ENCODE assay signal across 24 mouse cellular contexts in genomic region chr11:111526010-111526742, GRCm38 (mm10).
A peak's percentile ranks its signal among the peaks of the same experiment; 100 is the strongest.
DNase-seq lines count a peak whose midpoint lies in the region; ATAC-seq and TF ChIP-seq lines count a peak whose summit lies in the region.
"Had no signal": no experiment of that assay in that cellular context is flagged by ENCODE, and none has a peak within 500 bp of the region (broad histone marks: within the 10 kb centered on the region; RNA-seq: fewer than 3 reads in every experiment).

No protein-coding gene starts in this region.

- no peak overlapping the region for H3K4me3 ChIP-seq in midbrain, embryonic 14.5 days (replicated peaks; ENCODE audit: low read depth, low read length)
- H3K4me3 ChIP-seq in midbrain, embryonic 15.5 days, result no peak overlapping the region
- no peak overlapping the region for H3K4me3 ChIP-seq in ES-E14 (ENCODE audit: insufficient read depth in 1 of 2, low read depth in 1 of 2, low read length in 2 of 2, poor library complexity in 1 of 2, severe bottlenecking in 1 of 2)
- no peak overlapping the region for H3K4me3 ChIP-seq in intestine, postnatal 0 days (ENCODE audit: low read depth, low read length)
- H3K4me3 ChIP-seq: forebrain, embryonic 10.5 days; forebrain, embryonic 13.5 days; gastrocnemius, adult 2 months; heart, adult 2 months; heart, embryonic 10.5 days; hindbrain, embryonic 13.5 days had no signal

- no peaks in the 10 kb centered on the region for H3K4me1 ChIP-seq in midbrain, embryonic 14.5 days (ENCODE audit: control insufficient read depth, insufficient read depth, low read length)
- 0 out of 2 replicates have a peak, but pooled peaks cover 2% of the 10 kb centered on the region for H3K4me1 ChIP-seq in midbrain, embryonic 15.5 days
- no peaks in the 10 kb centered on the region for H3K4me1 ChIP-seq in ES-E14 (ENCODE audit: control insufficient read depth in 2 of 2, insufficient read depth in 2 of 2, low read length in 2 of 2, poor library complexity in 1 of 2)
- no peaks in the 10 kb centered on the region for H3K4me1 ChIP-seq in intestine, postnatal 0 days (replicated peaks; ENCODE audit: control insufficient read depth, insufficient read depth, low read length)
- H3K4me1 ChIP-seq: forebrain, embryonic 13.5 days had no signal

- no peak for ATAC-seq in midbrain, embryonic 14.5 days (ENCODE audit: low FRiP score, low TSS enrichment)
- no peak for ATAC-seq in midbrain, embryonic 15.5 days (replicated peaks)
- ATAC-seq in granulocyte monocyte progenitor cell, adult 5-6 weeks (replicated peaks; ENCODE audit: poor library complexity, severe bottlenecking), result peak; percentile 54; the same call in 1 of the 2 replicates
- ATAC-seq in intestine, postnatal 0 days, result no peak
- ATAC-seq: activated CD4-positive, CD25-positive, alpha-beta regulatory T cell, adult 4 months; forebrain, embryonic 13.5 days; forebrain, embryonic 16.5 days; hindbrain, embryonic 16.5 days; inflammation-experienced regulatory T-cells, adult 6 months; intestine, embryonic 16.5 days had no signal

- TF ChIP-seq CTCF in intestine, postnatal 0 days (IDR thresholded peaks at IDR 0.05; ENCODE audit: low read depth), result no peak

- no peaks in the 10 kb centered on the region for H3K9me3 ChIP-seq in midbrain, embryonic 14.5 days (ENCODE audit: control insufficient read depth, low read length)
- H3K9me3 ChIP-seq in midbrain, embryonic 15.5 days, result no peaks in the 10 kb centered on the region
- H3K9me3 ChIP-seq in ES-E14 (ENCODE audit: control insufficient read depth, insufficient read depth, low read depth, low read length), result no peaks in the 10 kb centered on the region
- no peaks in the 10 kb centered on the region for H3K9me3 ChIP-seq in intestine, postnatal 0 days (ENCODE audit: control insufficient read depth)
- H3K9me3 ChIP-seq: forebrain, embryonic 10.5 days; forebrain, embryonic 13.5 days; heart, embryonic 10.5 days; hindbrain, embryonic 13.5 days had no signal

- no peaks in the 10 kb centered on the region for H3K36me3 ChIP-seq in midbrain, embryonic 14.5 days (ENCODE audit: control insufficient read depth, insufficient read depth, low read length)
- H3K36me3 ChIP-seq in midbrain, embryonic 15.5 days (replicated peaks), result no peaks in the 10 kb centered on the region
- H3K36me3 ChIP-seq in ES-E14 (ENCODE audit: control insufficient read depth, insufficient read depth, low read length, poor library complexity, severe bottlenecking), result no peaks in the 10 kb centered on the region
- H3K36me3 ChIP-seq in intestine, postnatal 0 days (ENCODE audit: control insufficient read depth, insufficient read depth), result no peaks in the 10 kb centered on the region
- H3K36me3 ChIP-seq: forebrain, embryonic 10.5 days; heart, embryonic 10.5 days; hindbrain, embryonic 13.5 days had no signal

- WGBS in midbrain, embryonic 14.5 days, result 92% methylated on average over 6 of the region's 6 CpGs
- 90% methylated on average over 6 of the region's 6 CpGs for WGBS in midbrain, embryonic 15.5 days
- WGBS in intestine, postnatal 0 days, result 80% methylated on average over 6 of the region's 6 CpGs

- H3K27ac ChIP-seq in midbrain, embryonic 14.5 days (replicated peaks; ENCODE audit: low read depth, low read length), result no peak overlapping the region
- H3K27ac ChIP-seq in midbrain, embryonic 15.5 days, result no peak overlapping the region
- no peak overlapping the region for H3K27ac ChIP-seq in ES-E14 (ENCODE audit: insufficient read depth, low read depth, low read length, poor library complexity, severe bottlenecking)
- H3K27ac ChIP-seq in intestine, postnatal 0 days (ENCODE audit: low read depth, low read length), result no peak overlapping the region
- H3K27ac ChIP-seq: forebrain, embryonic 10.5 days; forebrain, embryonic 13.5 days; gastrocnemius, adult 2 months; heart, adult 2 months; heart, embryonic 10.5 days; hindbrain, embryonic 13.5 days had no signal

- in situ Hi-C loops in ES-E14 (cut with MboI; ENCODE audit: low sequenced_read_pairs in 2 of 2, unreplicated experiment in 2 of 2), result loop anchor here (10.0 to 25.0 kb wide), 2 partner anchors 981 to 1636 kb away; no protein-coding TSS in a partner anchor

- H3K27me3 ChIP-seq in midbrain, embryonic 14.5 days (ENCODE audit: control insufficient read depth, insufficient read depth, low read length), result no peaks in the 10 kb centered on the region
- no peaks in the 10 kb centered on the region for H3K27me3 ChIP-seq in midbrain, embryonic 15.5 days (replicated peaks)
- H3K27me3 ChIP-seq in intestine, postnatal 0 days (replicated peaks; ENCODE audit: control insufficient read depth, insufficient read depth, low read length), result no peaks in the 10 kb centered on the region
- H3K27me3 ChIP-seq: forebrain, embryonic 13.5 days; hindbrain, embryonic 13.5 days had no signal

- no peak overlapping the region for H3K4me2 ChIP-seq in midbrain, embryonic 14.5 days (ENCODE audit: low read length)
- H3K4me2 ChIP-seq in midbrain, embryonic 15.5 days, result no peak overlapping the region
- H3K4me2 ChIP-seq in intestine, postnatal 0 days (replicated peaks; ENCODE audit: low read depth), result no peak overlapping the region
- H3K4me2 ChIP-seq: forebrain, embryonic 13.5 days; hindbrain, embryonic 13.5 days had no signal

- no peak overlapping the region for H3K9ac ChIP-seq in midbrain, embryonic 14.5 days (replicated peaks; ENCODE audit: low read length)
- no peak overlapping the region for H3K9ac ChIP-seq in midbrain, embryonic 15.5 days
- H3K9ac ChIP-seq in ES-E14 (ENCODE audit: insufficient read depth, low read depth, low read length, poor library complexity, severe bottlenecking), result no peak overlapping the region
- no peak overlapping the region for H3K9ac ChIP-seq in intestine, postnatal 0 days (ENCODE audit: low read depth, low read length)
- H3K9ac ChIP-seq: forebrain, embryonic 13.5 days; hindbrain, embryonic 13.5 days had no signal

- DNase-seq in midbrain, embryonic 14.5 days, result peak; percentile 19
- DNase-seq in ES-E14 (ENCODE audit: low read depth, low spot score), result no peak
- no peak for DNase-seq in layer of hippocampus, postnatal 25 days (ENCODE audit: extremely low spot score in 1 of 2, low spot score in 1 of 2)
- DNase-seq: adrenal gland, adult 8-10 months; adrenal gland, postnatal 25 days; cerebellum, adult 11-12 months; cerebellum, adult 8-10 months; cerebellum, postnatal 10 days; cerebellum, postnatal 36 days; gastrocnemius, adult 2 months; gastrocnemius, postnatal 14 days; heart, adult 2 months had no signal

TF ChIP-seq in ES-E14, 5 proteins besides CTCF, POLR2A, EP300 and RAD21:
- TF ChIP-seq ZC3H11A (IDR thresholded peaks at IDR 0.05; ENCODE audit: borderline replicate concordance, low read depth, low read length) (no peak), MAFK (IDR thresholded peaks at IDR 0.05; ENCODE audit: insufficient read depth, low read depth, low read length) (peak; percentile 97), ZNF384 (IDR thresholded peaks at IDR 0.05; ENCODE audit: low read depth, low read length) (no peak)
